Mouse (Mus musculus) limb, embryonic 11.5 days (tissue): Measurements from ENCODE around the gene Susd2. TPM values are rescaled to one million over a fixed set of nuclear protein-coding genes. Genes with fewer than 3 reads are reported as not detected.

ENCODE experiments used
- ATAC-seq: fragments of 200-750 bp; cut with Nextera tagmentation; 2 replicates; pipeline ENCODE4 v1.8.0; 2017; ENCODE audit warnings: low read depth; ENCODE audit not compliant: insufficient number of reproducible peaks, low FRiP score, low TSS enrichment
- DNase-seq: peaks from one replicate; pipeline ENCODE4 v3.0.0-alpha.2; 2015; ENCODE audit warnings: low spot score
- H3K27ac ChIP-seq: fragments of 300-500 bp; sonication (generic); replicated peaks from 2 replicates; pipeline ENCODE4 v1.5.1; 2014; ENCODE audit warnings: low read depth, mild to moderate bottlenecking, low read length
- H3K27me3 ChIP-seq: fragments of 300-500 bp; sonication (generic); 2 replicates; pipeline ENCODE4 v1.6.1; 2014; ENCODE audit warnings: mild to moderate bottlenecking, low read length, mixed read lengths; ENCODE audit not compliant: control insufficient read depth, insufficient read depth
- H3K36me3 ChIP-seq: fragments of 300-500 bp; sonication (generic); 2 replicates; pipeline ENCODE4 v1.6.1; 2014; ENCODE audit warnings: mild to moderate bottlenecking, low read length, moderate library complexity, mixed read lengths; ENCODE audit not compliant: control insufficient read depth, insufficient read depth
- H3K4me1 ChIP-seq: fragments of 300-500 bp; sonication (generic); 2 replicates; pipeline ENCODE4 v1.6.1; 2014; ENCODE audit warnings: low read length, mixed read lengths; ENCODE audit not compliant: control insufficient read depth, insufficient read depth
- H3K4me2 ChIP-seq: fragments of 300-500 bp; sonication (generic); 2 replicates; pipeline ENCODE4 v1.6.1; 2014; ENCODE audit warnings: low read depth, mild to moderate bottlenecking, moderate library complexity; ENCODE audit not compliant: severe bottlenecking
- H3K4me3 ChIP-seq: fragments of 300-500 bp; sonication (generic); 2 replicates; pipeline ENCODE4 v1.5.1; 2014; ENCODE audit warnings: low read depth, low read length
- H3K9ac ChIP-seq: fragments of 300-500 bp; sonication (generic); 2 replicates; pipeline ENCODE4 v1.6.1; 2014; ENCODE audit warnings: mild to moderate bottlenecking, low read length
- H3K9me3 ChIP-seq: fragments of 300-500 bp; sonication (generic); 2 replicates; pipeline ENCODE4 v1.6.1; 2016; ENCODE audit warnings: low read length; ENCODE audit not compliant: control insufficient read depth
- WGBS: fragments of 180-500 bp; shearing (Covaris S2); extraction: QIAGEN DNeasy Blood & Tissue Kit; methylation state at CpG from one replicate; pipeline ENCODE4 v1.1.7; 2014; 5-methylcytosine and 5-hydroxymethylcytosine counted together
- polyA plus RNA-seq: library from polyadenylated mRNA; unstranded; fragments of >200 nt; fragmentation: Nextera tagmentation; extraction: Ambion mirVana; gene quantifications from 2 replicates; pipeline ENCODE4 v1.2.1, GENCODE M21; 2014

The Susd2 gene
- polyA plus RNA-seq, 1 experiment from 2014 or later = 1.4 TPM

- H3K4me1 ChIP-seq = no peaks in the 10 kb centered on the region
- WGBS = 91% methylated on average over 4 of the region's 4 CpGs
- H3K27ac ChIP-seq = no peak overlapping the region
- no peaks in the 10 kb centered on the region for H3K9me3 ChIP-seq
- H3K4me2 ChIP-seq = no peak overlapping the region
- ATAC-seq = no peak
- no peak overlapping the region for H3K4me3 ChIP-seq
- H3K36me3 ChIP-seq = peaks cover 20% of the 10 kb centered on the region
- no peaks in the 10 kb centered on the region for H3K27me3 ChIP-seq
- no peak overlapping the region for H3K9ac ChIP-seq
- no peak for DNase-seq
Observed at GRCm38 (mm10) chr10:75649406-75649995, 5.7 kb upstream of the Susd2 start.

- WGBS = 94% methylated on average over 7 of the region's 7 CpGs
- peaks cover 20% of the 10 kb centered on the region for H3K36me3 ChIP-seq
- no peak overlapping the region for H3K4me3 ChIP-seq
- DNase-seq = no peak
- H3K27me3 ChIP-seq = no peaks in the 10 kb centered on the region
- H3K9ac ChIP-seq = no peak overlapping the region
- ATAC-seq = no peak
- no peak overlapping the region for H3K27ac ChIP-seq
- H3K9me3 ChIP-seq = no peaks in the 10 kb centered on the region
- H3K4me1 ChIP-seq = no peaks in the 10 kb centered on the region
- H3K4me2 ChIP-seq = no peak overlapping the region
Observed at GRCm38 (mm10) chr10:75649001-75649400, 5.2 kb upstream of the Susd2 start.

- WGBS = 93% methylated on average over 6 of the region's 6 CpGs
Observed at GRCm38 (mm10) chr10:75648091-75648490, 4.3 kb upstream of the Susd2 start.

GRCm38 (mm10) chr10:75647362-75647761 lies 3.6 kb upstream of the Susd2 start:
- H3K27ac ChIP-seq = no peak overlapping the region
- H3K4me2 ChIP-seq = no peak overlapping the region
- H3K9ac ChIP-seq = no peak overlapping the region
- H3K4me1 ChIP-seq = peaks cover 6% of the 10 kb centered on the region
- no peaks in the 10 kb centered on the region for H3K27me3 ChIP-seq
- no peak overlapping the region for H3K4me3 ChIP-seq
- WGBS = 89% methylated on average over 3 of the region's 3 CpGs
- no peak for ATAC-seq
- peaks cover 13% of the 10 kb centered on the region for H3K36me3 ChIP-seq
- DNase-seq = no peak
- H3K9me3 ChIP-seq = no peaks in the 10 kb centered on the region

More at GRCm38 (mm10) chr10:75648091-75648490, 4.3 kb upstream of the Susd2 start:
- Histone ChIP-seq H3K27ac (no peak overlapping the region), H3K4me3 (no peak overlapping the region), H3K36me3 (peaks cover 20% of the 10 kb centered on the region), H3K9ac (no peak overlapping the region), H3K27me3 (no peaks in the 10 kb centered on the region), H3K4me1 (peaks cover 6% of the 10 kb centered on the region), H3K9me3 (no peaks in the 10 kb centered on the region), H3K4me2 (no peak overlapping the region)
- DNase-seq (no peak), ATAC-seq (no peak)

GRCm38 (mm10) chr10:75646406-75646805 lies 2.6 kb upstream of the Susd2 start:
- Histone ChIP-seq H3K36me3 (peaks cover 9% of the 10 kb centered on the region), H3K9me3 (no peaks in the 10 kb centered on the region), H3K27me3 (no peaks in the 10 kb centered on the region), H3K9ac (no peak overlapping the region), H3K4me2 (no peak overlapping the region), H3K4me1 (peaks cover 6% of the 10 kb centered on the region), H3K27ac (no peak overlapping the region), H3K4me3 (no peak overlapping the region)
- no peak for DNase-seq
- WGBS = 94% methylated on average over 6 of the region's 6 CpGs
- ATAC-seq = no peak

- H3K9ac ChIP-seq = no peak overlapping the region
- no peaks in the 10 kb centered on the region for H3K27me3 ChIP-seq
- H3K36me3 ChIP-seq = peaks cover 1% of the 10 kb centered on the region; the same call in 1 of the 2 replicates
- no peak overlapping the region for H3K27ac ChIP-seq
- no peaks in the 10 kb centered on the region for H3K9me3 ChIP-seq
- no peak overlapping the region for H3K4me2 ChIP-seq
- WGBS = 94% methylated on average over 8 of the region's 8 CpGs
- DNase-seq (no peak), ATAC-seq (no peak)
- H3K4me1 ChIP-seq = peaks cover 6% of the 10 kb centered on the region
- H3K4me3 ChIP-seq = no peak overlapping the region
Observed at GRCm38 (mm10) chr10:75645616-75646015, 1.8 kb upstream of the Susd2 start.

GRCm38 (mm10) chr10:75642891-75643290 lies 917 bp downstream of the Susd2 start:
- no peaks in the 10 kb centered on the region for H3K27me3 ChIP-seq
- H3K27ac ChIP-seq = no peak overlapping the region
- no peak overlapping the region for H3K4me3 ChIP-seq
- no peaks in the 10 kb centered on the region for H3K36me3 ChIP-seq
- no peak for ATAC-seq
- no peak for DNase-seq
- H3K9ac ChIP-seq = no peak overlapping the region
- H3K4me1 ChIP-seq = peaks cover 6% of the 10 kb centered on the region
- no peak overlapping the region for H3K4me2 ChIP-seq
- 80% methylated on average over 2 of the region's 2 CpGs for WGBS
- H3K9me3 ChIP-seq = no peaks in the 10 kb centered on the region

GRCm38 (mm10) chr10:75642436-75642835 lies 1.4 kb downstream of the Susd2 start:
- Histone ChIP-seq H3K27ac (no peak overlapping the region), H3K4me2 (no peak overlapping the region), H3K36me3 (no peaks in the 10 kb centered on the region), H3K4me3 (no peak overlapping the region), H3K4me1 (peaks cover 6% of the 10 kb centered on the region), H3K27me3 (no peaks in the 10 kb centered on the region), H3K9me3 (no peaks in the 10 kb centered on the region), H3K9ac (no peak overlapping the region)
- 82% methylated on average over 9 of the region's 9 CpGs for WGBS
- no peak for DNase-seq
- no peak for ATAC-seq

GRCm38 (mm10) chr10:75641721-75642222 lies 2.0 kb downstream of the Susd2 start:
- H3K9me3 ChIP-seq = no peaks in the 10 kb centered on the region
- no peak overlapping the region for H3K27ac ChIP-seq
- no peak for ATAC-seq
- H3K4me2 ChIP-seq = no peak overlapping the region
- no peaks in the 10 kb centered on the region for H3K36me3 ChIP-seq
- no peak for DNase-seq
- H3K27me3 ChIP-seq = no peaks in the 10 kb centered on the region
- WGBS = 87% methylated on average over 7 of the region's 7 CpGs
- H3K9ac ChIP-seq = no peak overlapping the region
- no peak overlapping the region for H3K4me3 ChIP-seq
- peaks cover 6% of the 10 kb centered on the region for H3K4me1 ChIP-seq
